Mouse (Mus musculus): Measurements from ENCODE around the gene Gm49361. TPM values are rescaled to one million over a fixed set of nuclear protein-coding genes. Genes with fewer than 3 reads are reported as not detected.

The Gm49361 gene
- polyA plus RNA-seq (2014; fragmentation: Illumina TruSeq; extraction: RNeasy Lipid Tissue Mini Kit (QIAGEN cat#74804); ENCODE audit: low read depth, low replicate concordance), result not detected

DNA sequence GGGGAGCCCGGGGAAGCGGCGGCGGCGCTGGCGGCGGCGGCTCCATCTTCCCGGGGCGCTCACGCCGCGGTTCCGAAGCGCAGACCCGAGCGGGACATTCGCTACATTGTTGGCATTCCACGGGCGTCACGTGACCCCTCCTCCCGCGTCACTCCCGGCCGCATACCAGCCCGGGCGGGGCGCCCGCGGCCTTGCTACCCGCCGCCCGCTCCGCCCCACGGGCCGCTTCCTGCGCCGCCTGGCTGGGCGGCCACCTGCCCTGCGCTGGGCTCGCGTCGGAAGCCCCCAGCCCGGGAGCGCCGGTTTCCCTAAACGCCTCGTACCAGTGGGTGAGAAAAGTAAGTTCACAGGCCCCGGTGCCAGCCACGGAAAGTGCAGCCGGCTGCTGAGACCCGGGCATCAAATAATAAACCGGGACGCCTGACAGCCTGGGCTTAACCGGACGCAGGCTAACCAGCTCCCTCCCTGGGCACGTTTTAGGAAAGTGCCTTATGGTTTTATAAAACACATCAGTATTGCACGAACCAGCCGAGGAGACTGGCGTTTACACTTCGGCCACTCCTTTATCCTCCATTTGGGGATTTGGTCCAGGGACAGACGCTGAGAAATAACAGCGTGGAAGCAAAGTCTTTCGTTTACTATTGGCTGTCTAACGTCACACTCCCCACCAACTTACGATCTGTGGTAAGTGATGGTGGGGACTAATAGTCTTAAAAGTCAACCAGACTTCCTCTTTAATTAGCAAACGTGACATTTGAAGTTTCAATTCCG, at the start of gene Gm49361:
Gm49361 (minus strand) TSS at position 103 of the 771 bp plus-strand sequence.

DNA sequence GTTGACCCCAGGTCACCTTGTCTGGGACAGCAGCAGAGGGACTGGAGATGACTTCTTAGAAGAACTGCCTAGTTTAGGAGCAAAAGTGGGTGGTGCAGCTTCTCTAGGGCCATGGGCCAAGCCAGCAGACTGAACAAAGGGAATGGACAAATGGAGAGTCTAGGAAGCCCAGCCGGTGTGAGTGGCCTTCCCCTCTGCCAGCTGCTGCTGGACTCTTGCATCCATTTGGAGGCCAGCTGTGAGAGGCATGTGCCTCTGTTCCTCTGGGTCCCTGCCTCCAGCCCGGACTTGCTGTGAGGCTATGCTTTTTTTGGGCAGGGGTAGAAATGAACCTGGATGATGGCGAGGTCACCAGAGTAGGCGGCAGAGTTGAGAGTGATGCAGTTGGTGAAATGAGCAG, 12.3 kb upstream of the Gm49361 start, which contains the start of gene Lats2:
Lats2 (minus strand) TSS at position 152 of the 400 bp plus-strand sequence.

DNA sequence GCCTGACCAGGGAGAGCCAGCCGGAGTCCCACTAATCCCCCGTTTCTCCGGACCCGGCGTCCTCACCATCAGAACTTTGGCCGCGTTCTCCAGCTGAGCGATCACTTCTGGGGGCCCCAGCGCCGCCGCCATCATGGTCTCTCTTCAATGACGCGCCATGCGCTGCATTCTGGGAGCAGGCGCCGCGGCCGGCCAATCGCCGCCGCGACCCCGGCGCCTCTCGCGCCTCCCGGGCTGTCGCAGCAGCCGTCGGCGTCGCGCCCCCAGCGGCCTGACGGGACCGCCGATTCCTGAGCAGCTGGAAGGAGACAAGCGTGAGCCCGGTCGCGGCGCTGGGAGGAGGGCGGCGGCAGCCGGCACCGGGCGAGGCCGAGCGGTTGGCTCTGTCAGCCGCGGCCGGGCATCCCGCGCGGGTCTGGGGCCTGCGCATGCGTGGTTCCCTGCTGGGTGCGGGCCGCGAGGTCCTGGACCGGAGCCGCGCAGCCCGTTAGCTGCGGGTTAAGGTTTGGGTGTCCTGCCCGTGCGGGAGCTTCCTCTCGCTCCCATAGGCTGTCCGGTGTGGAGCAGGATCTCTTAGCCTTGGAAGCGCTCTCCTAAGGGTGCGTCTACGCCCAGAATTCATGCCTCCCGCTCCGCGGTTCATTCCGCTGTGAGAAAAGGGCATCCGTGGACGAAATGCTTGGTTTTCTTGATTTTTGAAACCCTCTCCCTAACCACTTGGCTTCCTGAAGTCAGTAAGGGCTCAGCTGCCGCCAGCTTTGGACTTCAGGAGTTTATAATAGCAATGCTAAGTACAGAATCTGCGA, 80.9 kb downstream of the Gm49361 start, which contains the start of gene Xpo4:
Xpo4 (minus strand) TSS at position 609 of the 806 bp plus-strand sequence.

Other genes with a start within 250 kb of the Gm49361 start
- 4.5 TPM for gene Il17d, start 221.3 kb downstream of the Gm49361 start, polyA plus RNA-seq (2014; fragmentation: Illumina TruSeq; extraction: RNeasy Lipid Tissue Mini Kit (QIAGEN cat#74804); ENCODE audit: low read depth, low replicate concordance)
- gene Eef1akmt1, start 174.5 kb downstream of the Gm49361 start, polyA plus RNA-seq (2014; fragmentation: Illumina TruSeq; extraction: RNeasy Lipid Tissue Mini Kit (QIAGEN cat#74804); ENCODE audit: low read depth, low replicate concordance), result 51.0 TPM
- 7.1 TPM for gene Xpo4, start 80.7 kb downstream of the Gm49361 start, polyA plus RNA-seq (2014; fragmentation: Illumina TruSeq; extraction: RNeasy Lipid Tissue Mini Kit (QIAGEN cat#74804); ENCODE audit: low read depth, low replicate concordance)
- 21.7 TPM for gene Lats2, start 12.3 kb upstream of the Gm49361 start, polyA plus RNA-seq (2014; fragmentation: Illumina TruSeq; extraction: RNeasy Lipid Tissue Mini Kit (QIAGEN cat#74804); ENCODE audit: low read depth, low replicate concordance)
- 119 TPM for gene Sap18, start 52.1 kb upstream of the Gm49361 start, polyA plus RNA-seq (2014; fragmentation: Illumina TruSeq; extraction: RNeasy Lipid Tissue Mini Kit (QIAGEN cat#74804); ENCODE audit: low read depth, low replicate concordance)
- gene Ska3, start 80.1 kb upstream of the Gm49361 start, polyA plus RNA-seq (2014; fragmentation: Illumina TruSeq; extraction: RNeasy Lipid Tissue Mini Kit (QIAGEN cat#74804); ENCODE audit: low read depth, low replicate concordance), result not detected
- 48.7 TPM for gene Mrpl57, start 80.1 kb upstream of the Gm49361 start, polyA plus RNA-seq (2014; fragmentation: Illumina TruSeq; extraction: RNeasy Lipid Tissue Mini Kit (QIAGEN cat#74804); ENCODE audit: low read depth, low replicate concordance)
- 10.3 TPM for gene Zdhhc20, start 144.2 kb upstream of the Gm49361 start, polyA plus RNA-seq (2014; fragmentation: Illumina TruSeq; extraction: RNeasy Lipid Tissue Mini Kit (QIAGEN cat#74804); ENCODE audit: low read depth, low replicate concordance)